Mouse (Mus musculus) small intestine, adult 2 months (tissue): ENCODE measurements around the gene Lamp1.

Experiments used
- CTCF ChIP-seq: fragments of 200-500 bp; IDR thresholded peaks from 2 replicates; pipeline ENCODE4 v1.5.1; 2012; ENCODE audit warnings: low read depth, mild to moderate bottlenecking, control low read depth, inconsistent platforms, low read length, moderate library complexity, mixed read lengths; ENCODE audit not compliant: insufficient replicate concordance, insufficient read length; ENCODE audit errors: extremely low read depth
- POLR2A ChIP-seq: fragments of 200-500 bp; IDR thresholded peaks from 2 replicates; pipeline ENCODE4 v1.6.1; 2012; ENCODE audit warnings: low read depth, mild to moderate bottlenecking, control low read depth, inconsistent platforms, low read length, moderate library complexity

DNA sequence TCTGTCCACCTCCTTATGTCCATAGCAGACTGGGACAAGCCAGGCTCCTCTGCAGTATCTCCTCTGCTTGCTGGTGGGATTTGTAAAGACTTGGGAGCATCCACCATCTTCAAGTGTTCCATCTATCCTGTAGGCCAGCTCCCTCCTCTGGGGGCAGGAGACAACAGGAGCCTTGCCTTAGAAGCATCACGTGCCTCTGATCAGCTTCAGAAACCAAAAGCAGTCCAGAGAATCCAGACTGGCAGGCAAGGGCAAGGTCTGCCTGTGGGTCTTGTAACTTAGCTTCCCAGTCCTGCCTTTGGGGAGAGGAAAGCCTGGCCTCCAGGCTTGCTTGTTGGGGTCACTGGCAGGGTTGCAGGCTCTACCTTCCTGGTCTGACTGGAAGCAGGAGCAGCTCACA lies 16.7 kb downstream of the Lamp1 start:
- no peak for TF ChIP-seq POLR2A
- no peak for TF ChIP-seq CTCF
